Comparison of ENCODE assay signal across 27 mouse cellular contexts in genomic region chr2:20597193-20597592, GRCm38 (mm10).
DNase-seq lines count a peak whose midpoint lies in the region; ATAC-seq and TF ChIP-seq lines count a peak whose summit lies in the region.
"Had no signal": no experiment of that assay in that cellular context is flagged by ENCODE, and none has a peak within 500 bp of the region (broad histone marks: within the 10 kb centered on the region; RNA-seq: fewer than 3 reads in every experiment).

No protein-coding gene starts in this region.

- H3K4me3 ChIP-seq in lung, postnatal 0 days (ENCODE audit: low read depth, low read length) = no peak overlapping the region
- H3K4me3 ChIP-seq in lung, adult 2 months (replicated peaks; ENCODE audit: extremely low read depth, low read depth, low read length) = no peak overlapping the region
- H3K4me3 ChIP-seq in intestine, embryonic 16.5 days (ENCODE audit: low read length) = no peak overlapping the region
- H3K4me3 ChIP-seq in midbrain, postnatal 0 days (ENCODE audit: low read depth, low read length) = no peak overlapping the region
- H3K4me3 ChIP-seq: forebrain, embryonic 15.5 days; heart, embryonic 10.5 days; hindbrain, embryonic 15.5 days; kidney, embryonic 15.5 days; left cerebral cortex, adult 2 months; limb, embryonic 10.5 days; liver, embryonic 15.5 days; midbrain, embryonic 12.5 days had no signal

- no peak for ATAC-seq in lung, postnatal 0 days
- peak; percentile 82 for ATAC-seq in intestine, embryonic 16.5 days
- ATAC-seq in midbrain, postnatal 0 days (ENCODE audit: low FRiP score) = no peak
- ATAC-seq: forebrain, embryonic 15.5 days had no signal

- no peaks in the 10 kb centered on the region for H3K4me1 ChIP-seq in lung, postnatal 0 days (ENCODE audit: insufficient read depth, low read depth, low read length)
- peaks cover 2% of the 10 kb centered on the region; the same call in 1 of the 2 replicates for H3K4me1 ChIP-seq in lung, adult 2 months (ENCODE audit: control insufficient read depth, insufficient read depth, low read length)
- H3K4me1 ChIP-seq in intestine, embryonic 16.5 days (ENCODE audit: control insufficient read depth, insufficient read depth, low read length) = no peaks in the 10 kb centered on the region
- no peaks in the 10 kb centered on the region for H3K4me1 ChIP-seq in midbrain, postnatal 0 days (ENCODE audit: insufficient read depth, low read length)
- H3K4me1 ChIP-seq: forebrain, embryonic 15.5 days; hindbrain, embryonic 15.5 days; limb, embryonic 10.5 days; liver, embryonic 15.5 days had no signal

- no peak overlapping the region for H3K9ac ChIP-seq in lung, postnatal 0 days (replicated peaks; ENCODE audit: low read depth)
- H3K9ac ChIP-seq in intestine, embryonic 16.5 days (ENCODE audit: low read depth, low read length) = no peak overlapping the region
- H3K9ac ChIP-seq in midbrain, postnatal 0 days (replicated peaks; ENCODE audit: low read length, poor library complexity, severe bottlenecking) = no peak overlapping the region
- H3K9ac ChIP-seq: forebrain, embryonic 15.5 days; hindbrain, embryonic 15.5 days; kidney, embryonic 15.5 days; liver, embryonic 15.5 days; midbrain, embryonic 12.5 days had no signal

- no peak for TF ChIP-seq CTCF in lung, postnatal 0 days (IDR thresholded peaks at IDR 0.05)
- no peak for TF ChIP-seq CTCF in lung, adult 2 months (IDR thresholded peaks at IDR 0.05; ENCODE audit: insufficient read depth, low read length)
- no peak for TF ChIP-seq CTCF in midbrain, postnatal 0 days (IDR thresholded peaks at IDR 0.05)

- WGBS in lung, postnatal 0 days = 31% methylated on average over 2 of the region's 2 CpGs
- 54% methylated on average over 2 of the region's 2 CpGs for WGBS in lung, adult 2 months
- 32% methylated on average over 2 of the region's 2 CpGs for WGBS in intestine, embryonic 16.5 days
- 31% methylated on average over 2 of the region's 2 CpGs for WGBS in midbrain, postnatal 0 days

- TF ChIP-seq POLR2A in lung, adult 2 months (IDR thresholded peaks at IDR 0.05; ENCODE audit: borderline replicate concordance, extremely low read depth, low read depth, low read length) = no peak

- H3K27ac ChIP-seq in lung, postnatal 0 days (ENCODE audit: low read length) = no peak overlapping the region
- no peak overlapping the region for H3K27ac ChIP-seq in intestine, embryonic 16.5 days (ENCODE audit: low read length)
- H3K27ac ChIP-seq in midbrain, postnatal 0 days (ENCODE audit: low read depth, low read length) = no peak overlapping the region
- H3K27ac ChIP-seq: forebrain, embryonic 15.5 days; heart, embryonic 10.5 days; hindbrain, embryonic 15.5 days; kidney, embryonic 15.5 days; left cerebral cortex, adult 2 months; limb, embryonic 10.5 days; liver, embryonic 15.5 days; midbrain, embryonic 12.5 days had no signal

- peak; percentile 30 for DNase-seq in lung, postnatal 0 days (ENCODE audit: low spot score)
- DNase-seq in lung, adult 2 months = no peak
- DNase-seq in NIH3T3 (ENCODE audit: low read depth) = peak; percentile 43
- DNase-seq in adrenal gland, adult 8-10 months = no peak
- no peak for DNase-seq in midbrain, postnatal 0 days (ENCODE audit: low spot score)
- DNase-seq in kidney, postnatal 14 days = no peak
- DNase-seq: adrenal gland, adult 2 months; B cell, adult 2 months; cerebellum, adult 11-12 months; cerebellum, postnatal 10 days; gastrocnemius, postnatal 36 days; kidney, adult 11 months; liver; lung, postnatal 10 days; right cerebral cortex, postnatal 14 days; thymus, adult 18-20 months; thymus, postnatal 36 days had no signal

- TF ChIP-seq EP300 in lung, postnatal 0 days (IDR thresholded peaks at IDR 0.05) = no peak

- no peak overlapping the region for H3K4me2 ChIP-seq in lung, postnatal 0 days (replicated peaks; ENCODE audit: low read depth, low read length)
- no peak overlapping the region for H3K4me2 ChIP-seq in intestine, embryonic 16.5 days (ENCODE audit: low read depth, low read length)
- no peak overlapping the region for H3K4me2 ChIP-seq in midbrain, postnatal 0 days (ENCODE audit: low read depth, low read length, poor library complexity, severe bottlenecking)
- H3K4me2 ChIP-seq: forebrain, embryonic 15.5 days; hindbrain, embryonic 15.5 days; kidney, embryonic 15.5 days; liver, embryonic 15.5 days; midbrain, embryonic 12.5 days had no signal

- H3K27me3 ChIP-seq in lung, postnatal 0 days (replicated peaks; ENCODE audit: insufficient read depth, low read length) = no peaks in the 10 kb centered on the region
- H3K27me3 ChIP-seq in intestine, embryonic 16.5 days (replicated peaks; ENCODE audit: control insufficient read depth, insufficient read depth, low read length) = no peaks in the 10 kb centered on the region
- H3K27me3 ChIP-seq in midbrain, postnatal 0 days (ENCODE audit: insufficient read depth, low read length) = no peaks in the 10 kb centered on the region
- H3K27me3 ChIP-seq: CH12.LX; forebrain, embryonic 15.5 days; hindbrain, embryonic 15.5 days; kidney, embryonic 15.5 days; liver, embryonic 15.5 days; midbrain, embryonic 12.5 days had no signal

- H3K36me3 ChIP-seq in lung, postnatal 0 days (ENCODE audit: insufficient read depth, low read length) = no peaks in the 10 kb centered on the region
- no peaks in the 10 kb centered on the region for H3K36me3 ChIP-seq in intestine, embryonic 16.5 days (ENCODE audit: control insufficient read depth, insufficient read depth, low read length)
- H3K36me3 ChIP-seq in midbrain, postnatal 0 days (ENCODE audit: insufficient read depth, low read length) = no peaks in the 10 kb centered on the region
- H3K36me3 ChIP-seq: forebrain, embryonic 15.5 days; heart, embryonic 10.5 days; hindbrain, embryonic 15.5 days; kidney, embryonic 15.5 days; limb, embryonic 10.5 days; liver, embryonic 15.5 days; midbrain, embryonic 12.5 days had no signal

- no peaks in the 10 kb centered on the region for H3K9me3 ChIP-seq in lung, postnatal 0 days (ENCODE audit: low read length)
- no peaks in the 10 kb centered on the region for H3K9me3 ChIP-seq in intestine, embryonic 16.5 days (ENCODE audit: control insufficient read depth, low read length)
- no peaks in the 10 kb centered on the region for H3K9me3 ChIP-seq in midbrain, postnatal 0 days (ENCODE audit: low read length)
- H3K9me3 ChIP-seq: forebrain, embryonic 15.5 days; heart, embryonic 10.5 days; hindbrain, embryonic 15.5 days; kidney, embryonic 15.5 days; limb, embryonic 10.5 days; liver, embryonic 15.5 days; midbrain, embryonic 12.5 days had no signal

Comparison
In these comparisons a context has a peak if more than half of its experiments do, and no peak if none do; other contexts are left out.
1. DNase-seq: peak in lung, postnatal 0 days (single experiment) and NIH3T3 (single experiment); none in lung, adult 2 months (single experiment), adrenal gland, adult 8-10 months (single experiment), midbrain, postnatal 0 days (single experiment) and kidney, postnatal 14 days (single experiment).